Mouse (Mus musculus): ENCODE measurements around the gene Slc4a2.

GRCm38 (mm10) chr5:24424004-24424781 lies 556 bp downstream of the Slc4a2 start:
- no peak for TF ChIP-seq TAL1 (IDR thresholded peaks at IDR 0.05; ENCODE audit: low read length)
- TF ChIP-seq GATA1 (IDR thresholded peaks at IDR 0.05; ENCODE audit: low read length): no peak

All from erythroblast, embryonic 14.5 days (primary cell).